Mouse (Mus musculus): Measurements from ENCODE around the gene Xntrpc. TPM values are rescaled to one million over a fixed set of nuclear protein-coding genes. Genes with fewer than 3 reads are reported as not detected.

The Xntrpc gene
- total RNA-seq, 1 experiment, result 0.76 TPM

GRCm38 (mm10) chr7:102025187-102026119 lies 40.1 kb upstream of the Xntrpc start:
- no peak for DNase-seq (ENCODE audit: low read depth, low spot score)
- in situ Hi-C loops (cut with MboI; ENCODE audit: low sequenced_read_pairs in 2 of 2, unreplicated experiment in 2 of 2), result no loop called here

GRCm38 (mm10) chr7:102034904-102035303 lies 30.6 kb upstream of the Xntrpc start:
- no peak for TF ChIP-seq ZNF384 (IDR thresholded peaks at IDR 0.05; ENCODE audit: low read depth, low read length)
- TF ChIP-seq ZC3H11A (IDR thresholded peaks at IDR 0.05; ENCODE audit: borderline replicate concordance, low read depth, low read length), result peak; percentile 27; the same call in 1 of the 2 replicates
- H3K27ac ChIP-seq (ENCODE audit: insufficient read depth, low read depth, low read length, poor library complexity, severe bottlenecking), result no peak overlapping the region
- no peaks in the 10 kb centered on the region for H3K9me3 ChIP-seq (ENCODE audit: control insufficient read depth, insufficient read depth, low read depth, low read length)
- H3K9ac ChIP-seq (ENCODE audit: insufficient read depth, low read depth, low read length, poor library complexity, severe bottlenecking), result no peak overlapping the region
- H3K4me3 ChIP-seq (ENCODE audit: insufficient read depth in 1 of 2, low read depth in 1 of 2, low read length in 2 of 2, poor library complexity in 1 of 2, severe bottlenecking in 1 of 2), result no peak overlapping the region
- H3K36me3 ChIP-seq (ENCODE audit: control insufficient read depth, insufficient read depth, low read length, poor library complexity, severe bottlenecking), result peaks cover 22% of the 10 kb centered on the region
- in situ Hi-C loops (cut with MboI; ENCODE audit: low sequenced_read_pairs in 2 of 2, unreplicated experiment in 2 of 2), result no loop called here
- no peak for DNase-seq (ENCODE audit: low read depth, low spot score)
- no peaks in the 10 kb centered on the region for H3K4me1 ChIP-seq (ENCODE audit: control insufficient read depth in 2 of 2, insufficient read depth in 2 of 2, low read length in 2 of 2, poor library complexity in 1 of 2)

More at GRCm38 (mm10) chr7:102025187-102026119, 40.1 kb upstream of the Xntrpc start:
- no peak overlapping the region for H3K27ac ChIP-seq (ENCODE audit: insufficient read depth, low read depth, low read length, poor library complexity, severe bottlenecking)
- TF ChIP-seq ZNF384 (IDR thresholded peaks at IDR 0.05; ENCODE audit: low read depth, low read length) (no peak), HCFC1 (IDR thresholded peaks at IDR 0.05; ENCODE audit: borderline replicate concordance, insufficient read depth, low read length) (no peak), MAFK (IDR thresholded peaks at IDR 0.05; ENCODE audit: insufficient read depth, low read depth, low read length) (peak; percentile 98)
- H3K36me3 ChIP-seq (ENCODE audit: control insufficient read depth, insufficient read depth, low read length, poor library complexity, severe bottlenecking), result peaks cover 17% of the 10 kb centered on the region
- H3K9me3 ChIP-seq (ENCODE audit: control insufficient read depth, insufficient read depth, low read depth, low read length), result no peaks in the 10 kb centered on the region
- H3K9ac ChIP-seq (ENCODE audit: insufficient read depth, low read depth, low read length, poor library complexity, severe bottlenecking), result no peak overlapping the region
- H3K4me3 ChIP-seq (ENCODE audit: insufficient read depth in 1 of 2, low read depth in 1 of 2, low read length in 2 of 2, poor library complexity in 1 of 2, severe bottlenecking in 1 of 2), result no peak overlapping the region
- peaks cover 5 to 9% of the 10 kb centered on the region in 2 experiments; a peak in 3 of 4 replicates for H3K4me1 ChIP-seq (ENCODE audit: control insufficient read depth in 2 of 2, insufficient read depth in 2 of 2, low read length in 2 of 2, poor library complexity in 1 of 2)

- no peak overlapping the region for H3K9ac ChIP-seq (ENCODE audit: insufficient read depth, low read depth, low read length, poor library complexity, severe bottlenecking)
- H3K4me1 ChIP-seq (ENCODE audit: control insufficient read depth in 2 of 2, insufficient read depth in 2 of 2, low read length in 2 of 2, poor library complexity in 1 of 2), result no peaks in the 10 kb centered on the region
- H3K4me3 ChIP-seq (ENCODE audit: insufficient read depth in 1 of 2, low read depth in 1 of 2, low read length in 2 of 2, poor library complexity in 1 of 2, severe bottlenecking in 1 of 2), result no peak overlapping the region
- no peak overlapping the region for H3K27ac ChIP-seq (ENCODE audit: insufficient read depth, low read depth, low read length, poor library complexity, severe bottlenecking)
- no peak for DNase-seq (ENCODE audit: low read depth, low spot score)
- TF ChIP-seq ZC3H11A (IDR thresholded peaks at IDR 0.05; ENCODE audit: borderline replicate concordance, low read depth, low read length) (no peak), CHD2 (IDR thresholded peaks at IDR 0.05; ENCODE audit: low read depth, low read length) (no peak), HCFC1 (IDR thresholded peaks at IDR 0.05; ENCODE audit: borderline replicate concordance, insufficient read depth, low read length) (no peak), ZNF384 (IDR thresholded peaks at IDR 0.05; ENCODE audit: low read depth, low read length) (no peak), MAFK (IDR thresholded peaks at IDR 0.05; ENCODE audit: insufficient read depth, low read depth, low read length) (no peak)
- peaks cover 20% of the 10 kb centered on the region for H3K36me3 ChIP-seq (ENCODE audit: control insufficient read depth, insufficient read depth, low read length, poor library complexity, severe bottlenecking)
- in situ Hi-C loops (cut with MboI; ENCODE audit: low sequenced_read_pairs in 2 of 2, unreplicated experiment in 2 of 2), result no loop called here
- H3K9me3 ChIP-seq (ENCODE audit: control insufficient read depth, insufficient read depth, low read depth, low read length), result no peaks in the 10 kb centered on the region
These were observed 30.0 kb upstream of the Xntrpc start for GRCm38 (mm10) chr7:102035534-102035933.

GRCm38 (mm10) chr7:102037318-102037717 lies 28.2 kb upstream of the Xntrpc start:
- no peak overlapping the region for H3K27ac ChIP-seq (ENCODE audit: insufficient read depth, low read depth, low read length, poor library complexity, severe bottlenecking)
- in situ Hi-C loops (cut with MboI; ENCODE audit: low sequenced_read_pairs in 2 of 2, unreplicated experiment in 2 of 2), result no loop called here
- peaks cover 21% of the 10 kb centered on the region for H3K36me3 ChIP-seq (ENCODE audit: control insufficient read depth, insufficient read depth, low read length, poor library complexity, severe bottlenecking)

More at GRCm38 (mm10) chr7:102037318-102037717, 28.2 kb upstream of the Xntrpc start:
- no peak overlapping the region for H3K9ac ChIP-seq (ENCODE audit: insufficient read depth, low read depth, low read length, poor library complexity, severe bottlenecking)
- TF ChIP-seq MAFK (IDR thresholded peaks at IDR 0.05; ENCODE audit: insufficient read depth, low read depth, low read length) (no peak), CHD2 (IDR thresholded peaks at IDR 0.05; ENCODE audit: low read depth, low read length) (no peak), ZNF384 (IDR thresholded peaks at IDR 0.05; ENCODE audit: low read depth, low read length) (no peak), ZC3H11A (IDR thresholded peaks at IDR 0.05; ENCODE audit: borderline replicate concordance, low read depth, low read length) (no peak), HCFC1 (IDR thresholded peaks at IDR 0.05; ENCODE audit: borderline replicate concordance, insufficient read depth, low read length) (no peak)
- no peak for DNase-seq (ENCODE audit: low read depth, low spot score)
- H3K4me1 ChIP-seq (ENCODE audit: control insufficient read depth in 2 of 2, insufficient read depth in 2 of 2, low read length in 2 of 2, poor library complexity in 1 of 2), result no peaks in the 10 kb centered on the region
- H3K9me3 ChIP-seq (ENCODE audit: control insufficient read depth, insufficient read depth, low read depth, low read length), result no peaks in the 10 kb centered on the region
- H3K4me3 ChIP-seq (ENCODE audit: insufficient read depth in 1 of 2, low read depth in 1 of 2, low read length in 2 of 2, poor library complexity in 1 of 2, severe bottlenecking in 1 of 2), result no peak overlapping the region

All from ES-E14 (cell line).